Mouse (Mus musculus): ENCODE measurements around the gene Rfc1. TPM values are rescaled to one million over a fixed set of nuclear protein-coding genes. Genes with fewer than 3 reads are reported as not detected.
"Not testable (repeated sequence)": the region's sequence is repeated elsewhere in the genome, so short reads cannot be mapped to it uniquely, and the experiment has no call there.

Rfc1 gene
- polyA plus RNA-seq, 1 experiment from 2014 or later: 70.5 TPM

DNA sequence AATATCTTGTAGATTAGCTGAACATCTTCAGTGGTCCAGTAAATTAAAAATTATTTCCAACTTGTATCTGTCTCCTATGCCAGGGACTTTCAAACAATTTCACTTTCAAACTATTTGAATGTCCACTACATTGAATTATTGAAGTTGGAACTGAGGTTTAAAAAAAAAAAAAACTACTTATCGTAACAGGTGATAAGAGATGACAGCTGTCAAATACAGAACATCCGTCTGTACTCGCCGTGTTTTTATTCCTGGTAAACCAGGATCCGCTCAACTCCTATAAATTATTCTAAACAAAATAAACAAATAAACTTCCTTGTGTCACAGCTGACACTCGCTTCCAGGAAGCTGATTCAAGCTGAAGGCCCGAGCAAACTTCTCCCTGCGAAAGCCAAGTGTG lies 682 bp downstream of the Rfc1 start:
- peak overlapping the region; percentile 71 for H3K4me2 ChIP-seq
- peak overlapping the region; percentile 92 for H3K4me3 ChIP-seq
- H3K9ac ChIP-seq: peak overlapping the region; percentile 80
- no peak for ATAC-seq
- no peak overlapping the region for H3K27ac ChIP-seq
- 0 out of 2 replicates have a peak, but pooled peaks cover 6% of the 10 kb centered on the region for H3K36me3 ChIP-seq (ENCODE audit: poor library complexity, severe bottlenecking)
- H3K9me3 ChIP-seq (replicated peaks): no peaks in the 10 kb centered on the region
- H3K4me1 ChIP-seq: peaks cover 18% of the 10 kb centered on the region
- no peaks in the 10 kb centered on the region for H3K27me3 ChIP-seq
- WGBS: 17% methylated on average over 8 of the region's 8 CpGs

DNA sequence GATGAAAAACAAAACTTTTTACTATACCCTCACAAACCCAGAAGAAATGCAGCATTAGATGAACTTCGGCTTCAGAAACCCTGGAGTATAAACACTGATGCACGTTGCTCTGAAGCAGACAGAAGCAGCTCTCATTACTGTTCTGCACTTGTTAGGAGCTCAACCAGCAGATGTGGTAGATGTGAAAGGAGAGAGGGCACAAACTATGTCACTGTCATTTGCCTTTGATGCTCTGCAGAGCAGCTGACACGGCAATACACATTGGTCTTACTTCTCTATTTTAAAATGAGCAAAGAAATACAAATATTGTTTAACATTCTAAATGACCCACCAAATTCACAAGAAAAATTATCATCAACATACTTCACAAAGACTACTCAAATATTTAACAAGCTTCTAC lies 5.5 kb downstream of the Rfc1 start:
- Histone ChIP-seq H3K27me3 (no peaks in the 10 kb centered on the region), H3K27ac (no peak overlapping the region), H3K9me3 (replicated peaks) (no peaks in the 10 kb centered on the region), H3K4me3 (no peak overlapping the region), H3K9ac (no peak overlapping the region), H3K36me3 (ENCODE audit: poor library complexity, severe bottlenecking) (0 out of 2 replicates have a peak, but pooled peaks cover 6% of the 10 kb centered on the region), H3K4me1 (peaks cover 13% of the 10 kb centered on the region), H3K4me2 (no peak overlapping the region)
- no peak for ATAC-seq
- 87% methylated on average over 3 of the region's 3 CpGs for WGBS

DNA sequence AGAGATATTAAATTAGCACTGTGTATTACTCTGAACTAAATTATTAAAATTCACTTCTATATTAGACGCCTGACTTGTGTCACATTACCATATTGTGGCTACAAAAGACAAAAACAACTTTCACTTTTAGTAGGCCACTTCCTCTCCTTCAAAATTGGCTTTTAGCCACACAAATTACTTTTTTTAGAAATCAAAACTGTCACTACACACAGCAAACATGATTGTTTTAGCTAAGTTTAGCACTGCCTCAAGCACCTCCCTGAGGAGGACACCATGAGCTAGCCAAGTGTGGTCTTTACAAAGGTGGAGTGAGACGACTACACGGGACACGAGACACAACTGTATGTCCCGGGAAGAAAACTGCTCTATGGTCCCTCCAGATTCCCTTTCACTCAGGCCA lies 9.3 kb downstream of the Rfc1 start:
- Histone ChIP-seq H3K4me1 (no peaks in the 10 kb centered on the region), H3K4me3 (no peak overlapping the region), H3K27me3 (no peaks in the 10 kb centered on the region), H3K36me3 (ENCODE audit: poor library complexity, severe bottlenecking) (peaks cover 5% of the 10 kb centered on the region; the same call in 1 of the 2 replicates), H3K9ac (no peak overlapping the region), H3K4me2 (no peak overlapping the region), H3K9me3 (replicated peaks) (no peaks in the 10 kb centered on the region), H3K27ac (no peak overlapping the region)
- 82% methylated on average over 5 of the region's 5 CpGs for WGBS
- no peak for ATAC-seq

DNA sequence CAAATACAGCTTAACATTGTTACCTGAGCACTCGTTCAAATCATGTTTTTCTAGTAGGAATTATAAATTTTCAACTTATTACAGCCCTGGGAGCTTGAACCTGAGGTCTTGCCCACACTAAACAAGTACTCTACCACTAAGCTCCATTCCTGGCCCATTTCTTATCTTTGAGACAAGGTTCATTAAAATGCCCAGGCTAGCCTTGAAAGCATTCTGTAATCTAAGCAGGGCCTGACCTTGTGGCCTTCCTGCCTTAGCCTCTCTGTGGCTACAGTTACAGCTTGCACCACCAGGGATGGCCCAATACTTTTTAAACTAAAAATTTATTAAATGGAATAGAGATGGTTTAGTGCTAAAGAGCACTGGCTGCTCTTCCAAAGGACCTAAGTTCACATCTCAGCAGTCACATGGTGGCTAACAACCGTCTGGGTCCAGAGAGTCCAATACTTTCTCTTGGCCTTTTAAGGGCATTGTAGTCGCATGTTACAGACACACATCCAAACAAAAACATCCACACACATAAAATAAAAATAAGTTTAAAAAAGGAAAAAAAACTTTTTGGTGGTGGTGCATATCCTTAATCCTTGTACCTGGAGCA lies 10.6 kb downstream of the Rfc1 start:
- ATAC-seq: no peak
- Histone ChIP-seq H3K9ac (no peak overlapping the region), H3K4me2 (no peak overlapping the region), H3K4me1 (no peaks in the 10 kb centered on the region), H3K9me3 (replicated peaks) (no peaks in the 10 kb centered on the region), H3K36me3 (ENCODE audit: poor library complexity, severe bottlenecking) (peaks cover 5% of the 10 kb centered on the region; the same call in 1 of the 2 replicates), H3K4me3 (no peak overlapping the region), H3K27ac (no peak overlapping the region), H3K27me3 (no peaks in the 10 kb centered on the region)
- 91% methylated on average over 3 of the region's 3 CpGs for WGBS

DNA sequence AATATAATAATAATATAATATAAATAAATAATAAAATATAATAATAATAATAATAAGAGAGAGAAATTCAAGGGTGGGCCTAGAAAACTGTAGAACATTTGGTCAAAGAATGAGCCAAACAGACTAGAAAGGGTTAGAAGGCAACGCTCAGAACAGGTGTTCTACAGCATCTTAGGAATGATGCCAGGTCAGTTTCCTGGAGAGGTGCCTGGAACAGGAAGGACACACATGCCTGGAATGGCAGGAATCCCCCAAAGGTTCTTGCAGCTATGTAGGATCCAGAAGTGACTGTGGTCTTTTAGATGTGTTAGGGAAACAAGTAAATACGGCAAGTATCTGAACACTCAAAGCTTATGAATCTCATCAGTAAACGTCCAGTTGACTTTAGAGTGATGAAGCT lies 11.2 kb downstream of the Rfc1 start:
- Histone ChIP-seq H3K9me3 (replicated peaks) (no peaks in the 10 kb centered on the region), H3K36me3 (ENCODE audit: poor library complexity, severe bottlenecking) (peaks cover 6% of the 10 kb centered on the region), H3K27me3 (no peaks in the 10 kb centered on the region), H3K27ac (no peak overlapping the region), H3K4me3 (no peak overlapping the region), H3K4me1 (no peaks in the 10 kb centered on the region), H3K9ac (no peak overlapping the region), H3K4me2 (no peak overlapping the region)
- no peak for ATAC-seq
- 93% methylated on average over 3 of the region's 3 CpGs for WGBS

DNA sequence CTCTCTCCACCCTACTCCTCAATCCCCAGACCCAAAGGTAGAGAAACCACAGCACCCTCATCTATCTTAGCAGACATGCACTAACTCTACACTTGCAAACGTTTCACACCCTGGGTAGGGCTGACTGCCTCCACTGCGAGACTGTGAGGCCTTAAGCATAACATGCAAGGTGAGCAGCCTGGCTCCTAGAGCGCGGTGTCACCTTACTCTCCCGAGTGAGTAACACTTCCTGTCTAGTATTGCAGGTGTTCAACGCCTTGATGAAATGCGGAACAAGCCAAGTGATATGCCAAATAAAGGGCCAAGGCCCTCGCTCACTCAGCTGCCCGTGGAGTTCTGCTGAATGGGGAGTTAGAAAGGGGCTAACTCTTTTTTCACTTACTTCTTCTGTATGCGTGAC lies 13.3 kb downstream of the Rfc1 start:
- WGBS: 89% methylated on average over 10 of the region's 10 CpGs
- Histone ChIP-seq H3K9ac (no peak overlapping the region), H3K27ac (no peak overlapping the region), H3K4me2 (no peak overlapping the region), H3K4me1 (no peaks in the 10 kb centered on the region), H3K4me3 (no peak overlapping the region), H3K27me3 (no peaks in the 10 kb centered on the region), H3K9me3 (replicated peaks) (no peaks in the 10 kb centered on the region), H3K36me3 (ENCODE audit: poor library complexity, severe bottlenecking) (peaks cover 21% of the 10 kb centered on the region)
- no peak for ATAC-seq

DNA sequence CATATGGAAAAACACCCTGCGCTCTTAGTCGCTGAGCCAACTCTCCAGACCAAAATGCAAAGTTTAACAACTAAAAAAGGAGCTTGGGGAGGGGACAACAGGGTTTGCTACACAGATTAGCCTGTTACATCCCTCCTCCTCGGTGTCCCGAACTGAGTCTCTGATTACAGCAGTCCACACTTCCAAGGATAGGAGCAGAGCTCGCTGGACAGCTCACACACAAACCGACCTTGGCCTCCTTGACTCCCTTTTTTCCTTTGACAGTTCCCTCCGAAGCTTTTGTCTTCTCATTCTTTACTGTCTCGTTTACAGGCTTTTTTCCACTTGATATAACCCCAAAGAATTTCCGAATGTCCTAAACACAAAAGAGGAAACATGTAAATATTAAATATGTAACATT lies 16.3 kb downstream of the Rfc1 start:
- Histone ChIP-seq H3K36me3 (ENCODE audit: poor library complexity, severe bottlenecking) (peaks cover 35% of the 10 kb centered on the region), H3K4me3 (no peak overlapping the region), H3K27me3 (no peaks in the 10 kb centered on the region), H3K9ac (no peak overlapping the region), H3K4me2 (no peak overlapping the region), H3K27ac (no peak overlapping the region), H3K9me3 (replicated peaks) (no peaks in the 10 kb centered on the region), H3K4me1 (no peaks in the 10 kb centered on the region)
- 87% methylated on average over 9 of the region's 9 CpGs for WGBS
- ATAC-seq: no peak

DNA sequence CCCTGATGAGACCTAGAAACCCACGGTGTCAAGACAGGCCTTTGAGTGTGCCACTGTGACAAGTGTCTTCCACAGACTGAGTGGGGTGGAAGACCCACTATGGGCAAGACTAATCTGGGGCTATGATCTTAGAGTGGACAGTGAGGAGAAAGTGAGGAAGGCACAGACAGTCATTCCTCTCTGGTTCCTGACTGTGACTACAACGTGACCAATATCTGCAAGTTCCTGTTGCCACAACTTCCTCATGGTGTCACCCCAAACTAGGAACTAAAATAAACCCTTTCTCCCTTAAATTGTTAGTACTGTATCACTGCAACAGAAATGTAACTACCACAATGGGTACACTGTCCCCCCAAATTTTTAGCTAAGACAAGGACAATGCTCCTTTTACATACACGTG lies 26.6 kb downstream of the Rfc1 start:
- Histone ChIP-seq H3K36me3 (ENCODE audit: poor library complexity, severe bottlenecking) (peaks cover 63% of the 10 kb centered on the region), H3K27ac (no peak overlapping the region), H3K9ac (no peak overlapping the region), H3K27me3 (no peaks in the 10 kb centered on the region), H3K4me3 (no peak overlapping the region), H3K4me1 (no peaks in the 10 kb centered on the region), H3K9me3 (replicated peaks) (no peaks in the 10 kb centered on the region), H3K4me2 (no peak overlapping the region)
- no peak for ATAC-seq
- WGBS: 95% methylated on average over 3 of the region's 3 CpGs

DNA sequence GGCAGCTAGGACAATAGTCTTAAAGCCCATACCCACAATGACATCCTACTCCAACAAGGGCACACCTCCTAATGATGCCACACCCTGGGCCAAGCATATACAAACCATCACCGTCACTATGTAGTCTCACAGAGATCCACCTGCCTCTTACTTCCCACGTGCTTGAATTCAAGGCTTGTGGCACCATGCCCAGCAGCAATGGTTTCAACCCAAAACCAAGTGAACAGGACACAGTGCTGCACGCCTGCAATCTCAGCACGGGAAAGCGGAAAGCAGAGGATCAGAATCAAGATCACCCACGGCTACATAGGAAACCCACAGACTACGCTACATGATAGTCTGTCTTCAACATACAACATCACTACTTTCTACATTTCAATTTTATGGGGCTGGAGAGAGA lies 27.3 kb downstream of the Rfc1 start:
- H3K27ac ChIP-seq: no peak overlapping the region
- H3K9me3 ChIP-seq (replicated peaks): no peaks in the 10 kb centered on the region
- 96% methylated on average over 7 of the region's 7 CpGs for WGBS

DNA sequence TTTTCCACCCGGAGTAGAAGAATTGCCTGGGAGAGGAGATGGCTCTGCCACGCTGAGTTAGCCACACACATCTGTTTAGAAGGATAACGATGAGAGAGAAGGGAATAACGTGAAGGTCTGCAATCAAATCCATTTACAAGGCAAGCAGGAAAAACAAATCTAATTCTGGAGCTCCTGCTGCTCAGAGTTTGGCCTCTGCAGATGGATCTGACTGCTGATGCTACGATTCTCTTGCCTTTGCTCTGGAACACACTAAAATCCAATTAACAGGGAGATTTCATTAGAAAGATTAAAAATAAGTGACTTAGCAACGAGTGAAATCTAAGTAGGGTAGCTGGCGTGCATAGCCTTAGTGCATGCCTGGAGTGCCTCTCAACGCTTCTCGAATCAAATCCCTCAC lies 30.0 kb downstream of the Rfc1 start:
- no peak for ATAC-seq
- H3K4me1 ChIP-seq: no peaks in the 10 kb centered on the region
- H3K36me3 ChIP-seq (ENCODE audit: poor library complexity, severe bottlenecking): peaks cover 51% of the 10 kb centered on the region
- no peak overlapping the region for H3K4me3 ChIP-seq
- H3K4me2 ChIP-seq: no peak overlapping the region
- H3K27me3 ChIP-seq: no peaks in the 10 kb centered on the region
- 0 out of 2 replicates have a peak overlapping the region, but pooled peaks have one; percentile 21 for H3K9ac ChIP-seq
- H3K9me3 ChIP-seq (replicated peaks): no peaks in the 10 kb centered on the region
- WGBS: 82% methylated on average over 9 of the region's 9 CpGs
- H3K27ac ChIP-seq: no peak overlapping the region

More for the DNA sequence above, 27.3 kb downstream of the Rfc1 start:
- Histone ChIP-seq H3K27me3 (no peaks in the 10 kb centered on the region), H3K4me1 (no peaks in the 10 kb centered on the region), H3K36me3 (ENCODE audit: poor library complexity, severe bottlenecking) (peaks cover 59% of the 10 kb centered on the region), H3K4me2 (no peak overlapping the region), H3K9ac (no peak overlapping the region), H3K4me3 (no peak overlapping the region)
- no peak for ATAC-seq

DNA sequence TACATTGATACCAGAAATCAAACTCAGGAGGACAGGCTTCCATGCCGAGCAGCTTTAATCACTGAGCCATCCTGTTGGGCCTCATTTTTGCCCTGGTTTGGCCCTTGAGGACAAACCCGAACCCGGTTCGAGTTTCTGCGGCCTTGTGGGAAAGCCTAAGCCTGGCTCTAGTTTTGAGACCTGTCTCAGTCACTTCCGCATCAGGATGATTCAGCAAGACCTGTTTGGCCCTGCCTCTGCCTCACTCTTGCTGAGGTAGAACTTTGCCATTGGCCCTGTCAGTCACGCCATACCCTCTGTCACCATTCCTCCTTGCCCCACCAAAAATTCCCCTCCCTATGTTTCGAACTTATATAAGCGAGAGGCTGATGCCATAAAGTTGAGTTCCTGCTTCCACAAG lies 35.3 kb downstream of the Rfc1 start:
- no peak overlapping the region for H3K27ac ChIP-seq
- peaks cover 49% of the 10 kb centered on the region for H3K36me3 ChIP-seq (ENCODE audit: poor library complexity, severe bottlenecking)
- H3K4me2 ChIP-seq: no peak overlapping the region
- H3K27me3 ChIP-seq: no peaks in the 10 kb centered on the region
- WGBS: 96% methylated on average over 9 of the region's 9 CpGs
- H3K4me3 ChIP-seq: no peak overlapping the region
- no peak for ATAC-seq
- no peak overlapping the region for H3K9ac ChIP-seq
- H3K9me3 ChIP-seq (replicated peaks): no peaks in the 10 kb centered on the region
- H3K4me1 ChIP-seq: no peaks in the 10 kb centered on the region

DNA sequence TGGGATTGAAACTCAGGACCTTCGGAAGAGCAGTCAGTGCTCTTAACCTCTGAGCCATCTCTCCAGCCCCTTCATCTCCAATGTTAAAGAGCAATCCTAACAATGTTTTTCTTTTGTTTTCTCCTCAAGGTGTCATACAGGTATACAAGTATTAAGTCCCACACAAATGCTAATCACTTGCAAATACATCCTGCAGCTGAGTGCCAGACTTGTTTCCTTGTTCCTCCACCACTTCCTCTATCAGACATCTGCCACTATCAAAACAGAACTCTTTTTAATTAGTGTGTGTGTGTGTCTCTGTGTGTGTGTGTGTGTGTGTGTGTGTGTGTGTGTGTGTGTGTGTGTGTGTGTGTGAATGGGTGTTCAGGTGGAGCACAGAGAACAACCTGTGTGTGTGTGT lies 35.8 kb downstream of the Rfc1 start:
- ATAC-seq; H3K4me2 ChIP-seq; H3K4me3 ChIP-seq; H3K4me1 ChIP-seq; H3K9ac ChIP-seq; H3K9me3 ChIP-seq (replicated peaks); H3K27ac ChIP-seq; H3K27me3 ChIP-seq: not testable (repeated sequence)
- H3K36me3 ChIP-seq (ENCODE audit: poor library complexity, severe bottlenecking): peaks cover 51% of the 10 kb centered on the region
- WGBS: 94% methylated on average over 1 of the region's 1 CpGs

Measured in forebrain, embryonic 13.5 days (tissue).